In the genomic region with DNA sequence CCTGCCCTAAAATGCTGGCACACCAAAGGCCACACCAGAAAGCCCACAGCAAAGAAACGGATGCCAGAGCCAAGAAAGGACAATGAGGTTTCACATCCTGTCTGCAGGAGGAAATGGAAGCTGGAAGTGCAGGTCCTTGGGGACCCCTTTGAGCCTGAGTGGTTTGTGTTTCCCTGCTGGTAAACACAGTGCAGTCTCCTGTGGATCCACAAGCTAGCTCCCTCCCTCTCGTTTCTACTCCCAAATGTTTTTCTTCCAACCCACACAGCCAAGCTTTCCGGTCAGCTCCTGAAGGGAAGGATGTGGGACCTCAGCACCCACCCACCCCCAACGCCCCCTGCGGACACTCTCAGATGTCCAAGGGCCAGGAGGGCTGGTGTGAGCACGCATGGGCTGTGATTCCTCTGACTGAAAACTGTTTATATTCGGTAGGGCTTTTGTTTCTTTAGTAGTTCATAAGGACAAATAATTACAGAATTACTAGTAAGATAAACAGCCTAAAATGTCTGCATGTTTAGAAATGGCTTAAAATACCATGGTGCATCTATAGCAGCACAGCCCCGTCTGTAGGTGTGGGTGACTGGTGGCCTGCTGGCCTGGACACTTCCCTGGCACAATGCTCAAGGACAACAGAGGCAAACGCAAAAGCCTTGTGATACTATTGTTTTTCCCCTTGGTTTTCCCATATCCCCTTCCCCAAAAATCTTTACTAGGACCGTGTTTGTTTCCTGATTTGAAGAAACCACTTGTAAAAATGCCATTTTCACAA, we compare ENCODE assay signal across 8 mouse cellular contexts. TPM values are rescaled to one million over a fixed set of nuclear protein-coding genes. Genes with fewer than 3 reads are reported as not detected.
DNase-seq lines count a peak whose midpoint lies in the region.

No protein-coding gene starts in this region.

- intact Hi-C loops in gastrocnemius, postnatal 36 days (cut with DNase I) = loop anchor here (5.0 kb wide), 2 partner anchors 53 to 148 kb away; no protein-coding TSS in a partner anchor

- DNase-seq in NIH3T3 (ENCODE audit: low read depth) = peak; percentile 63
- DNase-seq in adrenal gland, postnatal 25 days = peak; percentile 20
- DNase-seq in gastrocnemius, postnatal 36 days = peak; percentile 29 to 49
- DNase-seq in kidney, adult 18-20 months = peak; percentile 53
- peak; percentile 41 for DNase-seq in lung, postnatal 14 days
- no peak for DNase-seq in left cerebral cortex, adult 8-10 months (ENCODE audit: low spot score in 2 of 2)
- DNase-seq in frontal cortex, postnatal 25 days (ENCODE audit: low spot score in 2 of 2) = no peak
- no peak for DNase-seq in cerebellum, adult 11-12 months

RNA-seq across cellular contexts. Expression of a gene that starts 44.9 kb away (rescaled TPM):
- 23.9 and 27.4 TPM in 2 replicates for total RNA-seq in adrenal gland, postnatal 25 days (2021)
- 1 to 10 TPM; 8.6 to 9.1 TPM for total RNA-seq in gastrocnemius, postnatal 36 days (2021)
- total RNA-seq in left cerebral cortex, adult 8-10 months (2022) = 10 to 100 TPM; 25.9 to 34.9 (median 28.8) TPM

Comparison
In these comparisons a context has a peak if more than half of its experiments do, and no peak if none do; other contexts are left out.
1. DNase-seq: peak in NIH3T3 (single experiment), adrenal gland, postnatal 25 days (single experiment), gastrocnemius, postnatal 36 days (2 of 2), kidney, adult 18-20 months (single experiment) and lung, postnatal 14 days (single experiment); none in left cerebral cortex, adult 8-10 months (0 of 2), frontal cortex, postnatal 25 days (0 of 2) and cerebellum, adult 11-12 months (single experiment).